ENCODE assay signal across 8 mouse cellular contexts in the genomic region with DNA sequence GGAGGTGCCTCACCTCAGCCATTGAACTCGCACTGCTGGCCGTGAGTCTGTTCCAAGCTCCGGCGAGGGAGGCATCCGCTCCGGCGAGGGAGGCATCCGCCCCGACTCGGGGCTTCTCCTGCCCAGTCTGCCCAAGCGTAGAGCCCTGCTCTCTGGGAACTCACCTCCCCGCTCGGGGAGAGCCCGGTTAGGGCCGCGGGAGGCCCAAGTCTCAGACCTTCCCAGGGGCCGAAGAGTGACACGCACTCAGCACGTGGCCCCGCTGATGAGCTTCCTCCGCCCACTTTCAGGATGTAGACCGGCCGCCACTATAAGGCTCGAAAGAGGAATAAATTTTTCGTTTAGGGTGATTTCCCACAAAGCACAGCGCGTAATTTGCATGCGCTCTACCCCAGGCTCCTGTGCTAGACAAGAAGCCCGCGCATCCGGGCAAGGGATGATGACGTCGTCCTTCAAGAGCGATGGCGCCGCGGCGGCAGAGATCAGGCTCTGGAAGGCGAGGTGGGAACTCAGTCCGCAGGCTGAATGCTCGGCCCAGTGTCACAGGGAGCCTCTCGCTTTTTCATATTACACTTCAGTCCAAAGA. TPM values are rescaled to one million over a fixed set of nuclear protein-coding genes. Genes with fewer than 3 reads are reported as not detected.
DNase-seq lines count a peak whose midpoint lies in the region; ATAC-seq and TF ChIP-seq lines count a peak whose summit lies in the region.

A gene (minus strand): TSS at position 246 of the 586 bp plus-strand sequence.
A gene (plus strand): TSS at position 355 of the 586 bp plus-strand sequence.

- H3K36me3 ChIP-seq in megakaryocyte, embryonic 14.5 days (replicated peaks; ENCODE audit: low read length), result peaks cover 27% of the 10 kb centered on the region

- ATAC-seq in activated CD4-positive, CD25-positive, alpha-beta regulatory T cell, adult 4 months, result peak; percentile 87

- H3K27me3 ChIP-seq in megakaryocyte, embryonic 14.5 days (replicated peaks), result no peaks in the 10 kb centered on the region

- peak; percentile 83 for TF ChIP-seq POLR2A in cortical plate, adult 2 months (IDR thresholded peaks at IDR 0.05; ENCODE audit: extremely low read depth, insufficient read depth, low read length)

- no peak within 1 kb of the TSS for H3K27ac ChIP-seq in cortical plate, adult 2 months (ENCODE audit: insufficient read depth, low read length)

- H3K4me1 ChIP-seq in cortical plate, adult 2 months (ENCODE audit: control insufficient read depth, insufficient read depth, low read length), result no peaks in the 10 kb centered on the region
- peaks cover 18% of the 10 kb centered on the region for H3K4me1 ChIP-seq in megakaryocyte, embryonic 14.5 days

- peak; percentile 94 for DNase-seq in gastrocnemius, adult 8-10 months (ENCODE audit: low spot score in 2 of 2)
- DNase-seq in hindlimb bud, embryonic 11.5 days (ENCODE audit: extremely low spot score, low read depth, low spot score), result peak; percentile 94
- peak; percentile 95 to 100 for DNase-seq in left cerebral cortex, adult 8-10 months (ENCODE audit: low spot score in 2 of 2)
- peak; percentile 96 to 97 for DNase-seq in right cerebral cortex, postnatal 10 days (ENCODE audit: low spot score in 2 of 2)
- DNase-seq in urinary bladder, postnatal 25 days (ENCODE audit: low spot score), result peak; percentile 97

- H3K4me3 ChIP-seq in cortical plate, adult 2 months (ENCODE audit: insufficient read depth, low read length), result peak within 1 kb of the TSS; percentile 56
- peak within 1 kb of the TSS; percentile 94 for H3K4me3 ChIP-seq in megakaryocyte, embryonic 14.5 days (replicated peaks)

- TF ChIP-seq CTCF in cortical plate, adult 2 months (IDR thresholded peaks at IDR 0.05; ENCODE audit: extremely low read depth, insufficient read depth, low read length), result no peak

- no peaks in the 10 kb centered on the region for H3K9me3 ChIP-seq in megakaryocyte, embryonic 14.5 days

RNA-seq across cellular contexts. Expression of the first gene that starts in this region (rescaled TPM):
- polyA plus RNA-seq in activated CD4-positive, CD25-positive, alpha-beta regulatory T cell, adult 4 months (2017; shearing (Covaris generic)), result not detected
- not detected in 2 replicates for polyA plus RNA-seq in cortical plate, adult 2 months (2012; rRNA removed)
- total RNA-seq in gastrocnemius, adult 8-10 months (2022), result not detected
- under 1 TPM in 2 of 4 experiments, not detected in 2; 0.24 to 0.32 TPM for total RNA-seq in left cerebral cortex, adult 8-10 months (2022)
- polyA plus RNA-seq in megakaryocyte, embryonic 14.5 days (2012; ENCODE audit: insufficient read depth, low replicate concordance), result not detected in 2 replicates

RNA-seq across cellular contexts. Expression of the second gene that starts in this region (rescaled TPM):
- polyA plus RNA-seq in activated CD4-positive, CD25-positive, alpha-beta regulatory T cell, adult 4 months (2017; shearing (Covaris generic)), result 10 to 100 TPM; 83.6 to 88.1 TPM
- polyA plus RNA-seq in cortical plate, adult 2 months (2012; rRNA removed), result 49.2 and 58.6 TPM in 2 replicates
- total RNA-seq in gastrocnemius, adult 8-10 months (2022), result 10 to 100 TPM in 1 of 4 experiments, 1 to 10 TPM in 3; 7.9 to 10.2 (median 8.3) TPM
- 10 to 100 TPM; 20.9 to 28.0 (median 25.9) TPM for total RNA-seq in left cerebral cortex, adult 8-10 months (2022)
- polyA plus RNA-seq in megakaryocyte, embryonic 14.5 days (2012; ENCODE audit: insufficient read depth, low replicate concordance), result 3.0 TPM in 1 of 2 replicates, not detected in the other

Comparison
In these comparisons a context has a peak if more than half of its experiments do, and no peak if none do; other contexts are left out.
1. RNA of the second gene that starts in this region (polyA plus RNA-seq): 83.6 to 88.1 TPM in activated CD4-positive, CD25-positive, alpha-beta regulatory T cell, adult 4 months and 49.2 to 58.6 TPM in cortical plate, adult 2 months; 3.0 TPM in megakaryocyte, embryonic 14.5 days; every median in the first group is over 10 times any median in the second.
2. Peak in every context shown above with its lines, with median percentiles within 50 percentile points of each other: DNase-seq.